Mouse (Mus musculus): ENCODE data around the gene Sptbn4. TPM values are rescaled to one million over a fixed set of nuclear protein-coding genes. Genes with fewer than 3 reads are reported as not detected.

Sptbn4 gene
- polyA plus RNA-seq, 1 experiment from 2014 or later = 0.15 TPM

- no peaks in the 10 kb centered on the region for H3K9me3 ChIP-seq (ENCODE audit: control insufficient read depth, low read length)
- peak overlapping the region; percentile 37 for H3K4me3 ChIP-seq (ENCODE audit: low read depth, low read length)
- peaks cover 4% of the 10 kb centered on the region; the same call in 1 of the 2 replicates for H3K4me1 ChIP-seq (ENCODE audit: control insufficient read depth, insufficient read depth, low read length)
- ATAC-seq (ENCODE audit: insufficient number of reproducible peaks, low FRiP score, low TSS enrichment, low read depth) = no peak; the same call in 1 of the 2 replicates
- DNase-seq (ENCODE audit: low spot score) = peak; percentile 75
- WGBS = 2% methylated on average over 26 of the region's 68 CpGs
- H3K4me2 ChIP-seq (ENCODE audit: low read depth, severe bottlenecking) = peak overlapping the region; percentile 75
- no peaks in the 10 kb centered on the region for H3K36me3 ChIP-seq (ENCODE audit: control insufficient read depth, insufficient read depth, low read length)
- peaks cover 58% of the 10 kb centered on the region for H3K27me3 ChIP-seq (ENCODE audit: control insufficient read depth, insufficient read depth, low read length)
- H3K9ac ChIP-seq (ENCODE audit: low read length) = no peak overlapping the region
- no peak overlapping the region for H3K27ac ChIP-seq (replicated peaks; ENCODE audit: low read depth, low read length)
Measured at GRCm38 (mm10) chr7:27396184-27397047, 51.1 kb downstream of the Sptbn4 start.

GRCm38 (mm10) chr7:27395521-27396183, 51.8 kb downstream of the Sptbn4 start:
- peak overlapping the region; percentile 75; the same call in 1 of the 2 replicates for H3K4me2 ChIP-seq (ENCODE audit: low read depth, severe bottlenecking)
- no peak for ATAC-seq (ENCODE audit: insufficient number of reproducible peaks, low FRiP score, low TSS enrichment, low read depth)
- no peak for DNase-seq (ENCODE audit: low spot score)
- WGBS = 2% methylated on average over 22 of the region's 22 CpGs
- H3K36me3 ChIP-seq (ENCODE audit: control insufficient read depth, insufficient read depth, low read length) = no peaks in the 10 kb centered on the region
- peaks cover 4% of the 10 kb centered on the region; the same call in 1 of the 2 replicates for H3K4me1 ChIP-seq (ENCODE audit: control insufficient read depth, insufficient read depth, low read length)
- H3K9ac ChIP-seq (ENCODE audit: low read length) = no peak overlapping the region
- no peak overlapping the region for H3K27ac ChIP-seq (replicated peaks; ENCODE audit: low read depth, low read length)
- peaks cover 62% of the 10 kb centered on the region for H3K27me3 ChIP-seq (ENCODE audit: control insufficient read depth, insufficient read depth, low read length)
- H3K4me3 ChIP-seq (ENCODE audit: low read depth, low read length) = peak overlapping the region; percentile 37
- H3K9me3 ChIP-seq (ENCODE audit: control insufficient read depth, low read length) = no peaks in the 10 kb centered on the region

- H3K4me3 ChIP-seq (ENCODE audit: low read depth, low read length) = no peak overlapping the region
- DNase-seq (ENCODE audit: low spot score) (no peak), ATAC-seq (ENCODE audit: insufficient number of reproducible peaks, low FRiP score, low TSS enrichment, low read depth) (no peak)
- no peak overlapping the region for H3K27ac ChIP-seq (replicated peaks; ENCODE audit: low read depth, low read length)
- H3K36me3 ChIP-seq (ENCODE audit: control insufficient read depth, insufficient read depth, low read length) = no peaks in the 10 kb centered on the region
- H3K9me3 ChIP-seq (ENCODE audit: control insufficient read depth, low read length) = no peaks in the 10 kb centered on the region
- peaks cover 42% of the 10 kb centered on the region for H3K27me3 ChIP-seq (ENCODE audit: control insufficient read depth, insufficient read depth, low read length)
- 41% methylated on average over 16 of the region's 16 CpGs for WGBS
- peaks cover 2% of the 10 kb centered on the region; the same call in 1 of the 2 replicates for H3K4me1 ChIP-seq (ENCODE audit: control insufficient read depth, insufficient read depth, low read length)
- no peak overlapping the region for H3K4me2 ChIP-seq (ENCODE audit: low read depth, severe bottlenecking)
- no peak overlapping the region for H3K9ac ChIP-seq (ENCODE audit: low read length)
Measured at GRCm38 (mm10) chr7:27391416-27391815, 56.1 kb downstream of the Sptbn4 start.

GRCm38 (mm10) chr7:27389213-27389612, 58.3 kb downstream of the Sptbn4 start:
- no peak for ATAC-seq (ENCODE audit: insufficient number of reproducible peaks, low FRiP score, low TSS enrichment, low read depth)
- Histone ChIP-seq H3K9me3 (ENCODE audit: control insufficient read depth, low read length) (no peaks in the 10 kb centered on the region), H3K27me3 (ENCODE audit: control insufficient read depth, insufficient read depth, low read length) (peaks cover 20% of the 10 kb centered on the region), H3K4me1 (ENCODE audit: control insufficient read depth, insufficient read depth, low read length) (no peaks in the 10 kb centered on the region), H3K4me3 (ENCODE audit: low read depth, low read length) (no peak overlapping the region), H3K36me3 (ENCODE audit: control insufficient read depth, insufficient read depth, low read length) (no peaks in the 10 kb centered on the region), H3K9ac (ENCODE audit: low read length) (no peak overlapping the region), H3K27ac (replicated peaks; ENCODE audit: low read depth, low read length) (no peak overlapping the region), H3K4me2 (ENCODE audit: low read depth, severe bottlenecking) (no peak overlapping the region)
- WGBS = 69% methylated on average over 6 of the region's 6 CpGs
- DNase-seq (ENCODE audit: low spot score) = no peak

GRCm38 (mm10) chr7:27384731-27385130, 62.8 kb downstream of the Sptbn4 start:
- no peak overlapping the region for H3K9ac ChIP-seq (ENCODE audit: low read length)
- no peak overlapping the region for H3K4me2 ChIP-seq (ENCODE audit: low read depth, severe bottlenecking)
- no peaks in the 10 kb centered on the region for H3K27me3 ChIP-seq (ENCODE audit: control insufficient read depth, insufficient read depth, low read length)
- 38% methylated on average over 4 of the region's 4 CpGs for WGBS
- no peak overlapping the region for H3K4me3 ChIP-seq (ENCODE audit: low read depth, low read length)
- no peaks in the 10 kb centered on the region for H3K36me3 ChIP-seq (ENCODE audit: control insufficient read depth, insufficient read depth, low read length)
- peak; percentile 76 for DNase-seq (ENCODE audit: low spot score)
- H3K9me3 ChIP-seq (ENCODE audit: control insufficient read depth, low read length) = no peaks in the 10 kb centered on the region
- H3K4me1 ChIP-seq (ENCODE audit: control insufficient read depth, insufficient read depth, low read length) = no peaks in the 10 kb centered on the region
- no peak overlapping the region for H3K27ac ChIP-seq (replicated peaks; ENCODE audit: low read depth, low read length)
- no peak for ATAC-seq (ENCODE audit: insufficient number of reproducible peaks, low FRiP score, low TSS enrichment, low read depth)

- Histone ChIP-seq H3K27ac (replicated peaks; ENCODE audit: low read depth, low read length) (no peak overlapping the region), H3K4me2 (ENCODE audit: low read depth, severe bottlenecking) (no peak overlapping the region), H3K27me3 (ENCODE audit: control insufficient read depth, insufficient read depth, low read length) (no peaks in the 10 kb centered on the region), H3K4me1 (ENCODE audit: control insufficient read depth, insufficient read depth, low read length) (no peaks in the 10 kb centered on the region), H3K9me3 (ENCODE audit: control insufficient read depth, low read length) (no peaks in the 10 kb centered on the region), H3K4me3 (ENCODE audit: low read depth, low read length) (no peak overlapping the region), H3K9ac (ENCODE audit: low read length) (no peak overlapping the region), H3K36me3 (ENCODE audit: control insufficient read depth, insufficient read depth, low read length) (no peaks in the 10 kb centered on the region)
- ATAC-seq (ENCODE audit: insufficient number of reproducible peaks, low FRiP score, low TSS enrichment, low read depth) (no peak), DNase-seq (ENCODE audit: low spot score) (no peak)
- 78% methylated on average over 5 of the region's 5 CpGs for whole genome bisulfite sequencing
Measured at GRCm38 (mm10) chr7:27384134-27384533, 63.4 kb downstream of the Sptbn4 start.

- H3K4me2 ChIP-seq (ENCODE audit: low read depth, severe bottlenecking) = no peak overlapping the region
- no peaks in the 10 kb centered on the region for H3K4me1 ChIP-seq (ENCODE audit: control insufficient read depth, insufficient read depth, low read length)
- no peak for DNase-seq (ENCODE audit: low spot score)
- ATAC-seq (ENCODE audit: insufficient number of reproducible peaks, low FRiP score, low TSS enrichment, low read depth) = no peak
- no peak overlapping the region for H3K27ac ChIP-seq (replicated peaks; ENCODE audit: low read depth, low read length)
- no peaks in the 10 kb centered on the region for H3K36me3 ChIP-seq (ENCODE audit: control insufficient read depth, insufficient read depth, low read length)
- no peak overlapping the region for H3K4me3 ChIP-seq (ENCODE audit: low read depth, low read length)
- H3K27me3 ChIP-seq (ENCODE audit: control insufficient read depth, insufficient read depth, low read length) = no peaks in the 10 kb centered on the region
- no peak overlapping the region for H3K9ac ChIP-seq (ENCODE audit: low read length)
- no peaks in the 10 kb centered on the region for H3K9me3 ChIP-seq (ENCODE audit: control insufficient read depth, low read length)
- 86% methylated on average over 1 of the region's 1 CpGs for WGBS
Measured at GRCm38 (mm10) chr7:27383233-27383632, 64.3 kb downstream of the Sptbn4 start.

GRCm38 (mm10) chr7:27381560-27381959, 65.9 kb downstream of the Sptbn4 start:
- H3K9ac ChIP-seq (ENCODE audit: low read length) = no peak overlapping the region
- no peak for ATAC-seq (ENCODE audit: insufficient number of reproducible peaks, low FRiP score, low TSS enrichment, low read depth)
- WGBS = 52% methylated on average over 4 of the region's 4 CpGs
- H3K4me2 ChIP-seq (ENCODE audit: low read depth, severe bottlenecking) = no peak overlapping the region
- H3K9me3 ChIP-seq (ENCODE audit: control insufficient read depth, low read length) = no peaks in the 10 kb centered on the region
- peaks cover 3% of the 10 kb centered on the region; the same call in 1 of the 2 replicates for H3K27me3 ChIP-seq (ENCODE audit: control insufficient read depth, insufficient read depth, low read length)
- no peaks in the 10 kb centered on the region for H3K36me3 ChIP-seq (ENCODE audit: control insufficient read depth, insufficient read depth, low read length)
- no peak overlapping the region for H3K27ac ChIP-seq (replicated peaks; ENCODE audit: low read depth, low read length)
- H3K4me3 ChIP-seq (ENCODE audit: low read depth, low read length) = no peak overlapping the region
- no peak for DNase-seq (ENCODE audit: low spot score)
- H3K4me1 ChIP-seq (ENCODE audit: control insufficient read depth, insufficient read depth, low read length) = no peaks in the 10 kb centered on the region

Measured in limb, embryonic 11.5 days (tissue).